Mouse (Mus musculus): Measurements from ENCODE around the gene 3110082J24Rik.

DNA sequence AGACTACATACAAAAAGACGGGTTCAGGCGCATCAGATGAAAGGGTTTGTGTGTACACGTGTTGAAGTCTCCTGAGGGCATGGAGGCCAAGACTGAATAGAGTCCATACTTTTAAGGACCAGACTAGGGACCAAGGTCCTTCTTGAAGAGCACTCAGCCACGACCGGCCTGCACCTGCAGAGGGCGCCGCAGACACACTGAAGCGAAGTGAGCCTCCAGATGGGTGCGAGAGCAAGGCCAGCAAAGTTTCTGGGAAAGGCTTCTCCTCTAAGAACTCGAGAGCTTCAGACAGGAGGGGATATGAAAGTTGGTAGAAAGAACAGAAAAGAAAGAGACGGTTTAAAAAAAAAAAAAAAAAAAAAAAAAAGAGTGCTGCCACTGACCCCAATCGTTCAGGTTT is 1.5 kb downstream of the 3110082J24Rik start:
- TF ChIP-seq CTCF (IDR thresholded peaks at IDR 0.05; ENCODE audit: borderline replicate concordance, extremely low read depth, insufficient read depth, insufficient read length) (peak; percentile 86), POLR2A (IDR thresholded peaks at IDR 0.05; ENCODE audit: borderline replicate concordance, extremely low read depth, insufficient read depth, insufficient read length, poor library complexity, severe bottlenecking) (no peak)

Measured in brain, embryonic 14.5 days (tissue).